Mouse (Mus musculus): ENCODE measurements around the gene Clcc1. TPM values are rescaled to one million over a fixed set of nuclear protein-coding genes. Genes with fewer than 3 reads are reported as not detected.

The Clcc1 gene
- polyA plus RNA-seq, 1 experiment from 2014 or later: 98.2 TPM

DNA sequence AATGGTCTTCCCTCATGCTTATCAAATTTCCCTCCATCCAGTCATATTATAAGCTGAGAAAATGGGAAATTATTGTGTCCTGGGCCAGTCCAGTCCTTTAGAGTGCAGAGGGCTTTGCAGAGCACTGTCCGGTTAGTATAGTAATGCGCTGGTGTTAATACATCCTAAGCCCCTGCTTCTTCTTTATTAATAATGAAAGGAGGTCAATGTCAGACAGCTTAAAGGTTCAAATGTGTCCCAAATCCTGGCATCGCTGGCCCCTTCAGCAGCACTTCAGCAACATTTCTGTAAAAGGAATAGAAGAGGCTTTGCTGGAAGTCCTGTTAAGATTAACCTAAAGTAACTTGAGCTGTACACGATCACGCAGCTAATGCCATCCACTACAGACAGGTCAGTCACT is 57.6 kb downstream of the Clcc1 start:
- Histone ChIP-seq H3K4me2 (no peak overlapping the region), H3K36me3 (peaks cover 6% of the 10 kb centered on the region; the same call in 1 of the 2 replicates), H3K27me3 (no peaks in the 10 kb centered on the region), H3K4me1 (peaks cover 28% of the 10 kb centered on the region), H3K4me3 (no peak overlapping the region), H3K9me3 (no peaks in the 10 kb centered on the region), H3K27ac (no peak overlapping the region), H3K9ac (no peak overlapping the region)
- 89% methylated on average over 5 of the region's 5 CpGs for WGBS
- no peak for ATAC-seq (ENCODE audit: insufficient number of reproducible peaks, low FRiP score, low TSS enrichment, low read depth)

GRCm38 (mm10) chr3:108713065-108713675 is 59.5 kb downstream of the Clcc1 start:
- ATAC-seq (ENCODE audit: insufficient number of reproducible peaks, low FRiP score, low TSS enrichment, low read depth): no peak
- H3K9ac ChIP-seq: no peak overlapping the region
- H3K36me3 ChIP-seq: no peaks in the 10 kb centered on the region
- H3K27ac ChIP-seq: 0 out of 2 replicates have a peak overlapping the region, but pooled peaks have one; percentile 22
- H3K9me3 ChIP-seq: no peaks in the 10 kb centered on the region
- WGBS: 23% methylated on average over 3 of the region's 3 CpGs
- H3K4me3 ChIP-seq: no peak overlapping the region
- peaks cover 18% of the 10 kb centered on the region for H3K4me1 ChIP-seq
- no peaks in the 10 kb centered on the region for H3K27me3 ChIP-seq
- H3K4me2 ChIP-seq: no peak overlapping the region

GRCm38 (mm10) chr3:108714837-108715236 is 61.1 kb downstream of the Clcc1 start:
- Histone ChIP-seq H3K4me3 (no peak overlapping the region), H3K27ac (no peak overlapping the region), H3K36me3 (no peaks in the 10 kb centered on the region), H3K27me3 (no peaks in the 10 kb centered on the region), H3K4me2 (no peak overlapping the region), H3K4me1 (peaks cover 17% of the 10 kb centered on the region), H3K9ac (no peak overlapping the region), H3K9me3 (no peaks in the 10 kb centered on the region)
- 96% methylated on average over 4 of the region's 4 CpGs for whole genome bisulfite sequencing
- ATAC-seq (ENCODE audit: insufficient number of reproducible peaks, low FRiP score, low TSS enrichment, low read depth): no peak

DNA sequence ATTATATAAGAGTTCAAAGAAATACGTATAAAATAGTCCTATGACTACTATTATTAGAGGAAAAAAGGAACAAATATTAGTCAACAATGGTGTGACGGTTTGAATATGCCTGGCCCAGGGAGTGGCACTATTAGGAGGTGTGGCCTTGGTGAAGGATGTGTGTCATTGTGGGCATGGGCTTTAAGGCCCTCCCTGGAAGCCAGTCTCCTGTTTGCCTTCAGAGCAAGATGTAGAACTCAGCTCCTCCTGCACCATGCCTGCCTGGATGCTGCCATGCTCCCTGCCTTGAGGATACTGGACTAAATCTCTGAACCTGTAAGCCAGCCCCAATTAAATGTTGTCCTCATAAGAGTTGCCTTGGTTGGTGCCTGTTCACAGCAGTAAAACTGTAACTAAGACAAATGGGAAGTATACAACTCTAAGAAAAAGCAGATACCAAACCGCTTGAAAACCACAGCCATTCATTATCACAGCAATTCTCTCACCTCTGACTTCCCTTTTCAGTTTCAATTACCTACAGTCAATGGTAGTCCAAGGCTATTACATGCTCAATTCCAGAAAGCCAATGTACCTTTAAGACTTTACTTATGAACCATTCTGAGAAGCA is 64.3 kb downstream of the Clcc1 start:
- Histone ChIP-seq H3K4me2 (no peak overlapping the region), H3K4me1 (peaks cover 26% of the 10 kb centered on the region), H3K9ac (no peak overlapping the region), H3K4me3 (no peak overlapping the region), H3K27me3 (no peaks in the 10 kb centered on the region), H3K27ac (no peak overlapping the region), H3K36me3 (no peaks in the 10 kb centered on the region), H3K9me3 (no peaks in the 10 kb centered on the region)
- WGBS: 70% methylated on average over 3 of the region's 3 CpGs
- ATAC-seq (ENCODE audit: insufficient number of reproducible peaks, low FRiP score, low TSS enrichment, low read depth): no peak

GRCm38 (mm10) chr3:108719357-108719756 is 65.6 kb downstream of the Clcc1 start:
- H3K27me3 ChIP-seq: no peaks in the 10 kb centered on the region
- H3K9me3 ChIP-seq: no peaks in the 10 kb centered on the region
- peaks cover 21% of the 10 kb centered on the region for H3K4me1 ChIP-seq
- ATAC-seq (ENCODE audit: insufficient number of reproducible peaks, low FRiP score, low TSS enrichment, low read depth): no peak
- H3K27ac ChIP-seq: no peak overlapping the region
- WGBS: 51% methylated on average over 2 of the region's 2 CpGs
- peak overlapping the region; percentile 66 for H3K4me3 ChIP-seq
- no peaks in the 10 kb centered on the region for H3K36me3 ChIP-seq
- no peak overlapping the region for H3K9ac ChIP-seq
- H3K4me2 ChIP-seq: peak overlapping the region; percentile 50

GRCm38 (mm10) chr3:108719761-108720160 is 66.0 kb downstream of the Clcc1 start:
- 0 out of 2 replicates have a peak overlapping the region, but pooled peaks have one; percentile 38 for H3K27ac ChIP-seq
- H3K36me3 ChIP-seq: no peaks in the 10 kb centered on the region
- 54% methylated on average over 3 of the region's 3 CpGs for WGBS
- no peak overlapping the region for H3K9ac ChIP-seq
- ATAC-seq (ENCODE audit: insufficient number of reproducible peaks, low FRiP score, low TSS enrichment, low read depth): no peak
- no peaks in the 10 kb centered on the region for H3K9me3 ChIP-seq
- H3K27me3 ChIP-seq: no peaks in the 10 kb centered on the region
- peak overlapping the region; percentile 66 for H3K4me3 ChIP-seq
- peaks cover 21% of the 10 kb centered on the region for H3K4me1 ChIP-seq
- H3K4me2 ChIP-seq: peak overlapping the region; percentile 50

GRCm38 (mm10) chr3:108721076-108721991 is 67.6 kb downstream of the Clcc1 start:
- ATAC-seq (ENCODE audit: insufficient number of reproducible peaks, low FRiP score, low TSS enrichment, low read depth): peak; percentile 2; the same call in 1 of the 2 replicates
- Histone ChIP-seq H3K9ac (peak overlapping the region; percentile 61), H3K4me3 (peak overlapping the region; percentile 66), H3K4me2 (peak overlapping the region; percentile 50), H3K27me3 (no peaks in the 10 kb centered on the region), H3K4me1 (peaks cover 21% of the 10 kb centered on the region), H3K27ac (peak overlapping the region; percentile 97), H3K9me3 (no peaks in the 10 kb centered on the region), H3K36me3 (no peaks in the 10 kb centered on the region)
- WGBS: under 1% methylated on average over 44 of the region's 44 CpGs

GRCm38 (mm10) chr3:108722036-108722872 is 68.5 kb downstream of the Clcc1 start, which contains the start of gene Gpsm2:
Gpsm2 (minus strand) TSS chr3:108722309.
- ATAC-seq (ENCODE audit: insufficient number of reproducible peaks, low FRiP score, low TSS enrichment, low read depth): peak; percentile 97
- H3K4me2 ChIP-seq: peak within 1 kb of the TSS; percentile 50
- no peaks in the 10 kb centered on the region for H3K36me3 ChIP-seq
- no peaks in the 10 kb centered on the region for H3K9me3 ChIP-seq
- no peaks in the 10 kb centered on the region for H3K27me3 ChIP-seq
- 1% methylated on average over 48 of the region's 53 CpGs for WGBS
- peak within 1 kb of the TSS; percentile 97 for H3K27ac ChIP-seq
- peaks cover 21% of the 10 kb centered on the region for H3K4me1 ChIP-seq
- peak within 1 kb of the TSS; percentile 61 for H3K9ac ChIP-seq
- peak within 1 kb of the TSS; percentile 66 for H3K4me3 ChIP-seq

- H3K4me2 ChIP-seq: no peak overlapping the region
- WGBS: 86% methylated on average over 7 of the region's 7 CpGs
- H3K9me3 ChIP-seq: no peaks in the 10 kb centered on the region
- H3K27ac ChIP-seq: no peak overlapping the region
- H3K9ac ChIP-seq: no peak overlapping the region
- no peaks in the 10 kb centered on the region for H3K36me3 ChIP-seq
- no peak for ATAC-seq (ENCODE audit: insufficient number of reproducible peaks, low FRiP score, low TSS enrichment, low read depth)
- H3K27me3 ChIP-seq: no peaks in the 10 kb centered on the region
- peaks cover 9% of the 10 kb centered on the region; the same call in 1 of the 2 replicates for H3K4me1 ChIP-seq
- no peak overlapping the region for H3K4me3 ChIP-seq
Observed at GRCm38 (mm10) chr3:108726413-108726812, 72.7 kb downstream of the Clcc1 start.

DNA sequence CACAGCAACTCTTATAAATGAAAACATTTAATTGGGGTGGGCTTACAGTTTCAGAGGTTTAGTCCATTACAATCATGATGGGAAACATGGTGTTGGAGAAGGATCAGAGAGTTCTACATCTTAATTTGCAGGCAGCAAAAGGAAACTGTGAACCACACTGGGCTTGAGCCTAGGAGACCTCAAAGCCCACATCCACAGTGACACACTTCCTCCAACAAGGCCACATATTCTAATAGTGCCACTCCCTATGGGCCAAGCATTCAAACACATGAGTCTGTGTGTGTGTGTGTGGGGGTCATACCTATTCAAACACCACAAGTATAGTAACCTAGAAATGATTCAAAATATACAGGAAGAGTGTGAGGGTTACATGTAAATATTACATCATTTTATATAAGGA is 73.6 kb downstream of the Clcc1 start:
- H3K4me1 ChIP-seq: peaks cover 9% of the 10 kb centered on the region; the same call in 1 of the 2 replicates
- no peaks in the 10 kb centered on the region for H3K27me3 ChIP-seq
- no peak for ATAC-seq (ENCODE audit: insufficient number of reproducible peaks, low FRiP score, low TSS enrichment, low read depth)
- no peak overlapping the region for H3K27ac ChIP-seq
- H3K4me3 ChIP-seq: no peak overlapping the region
- H3K9me3 ChIP-seq: no peaks in the 10 kb centered on the region
- H3K9ac ChIP-seq: no peak overlapping the region
- H3K4me2 ChIP-seq: no peak overlapping the region
- no peaks in the 10 kb centered on the region for H3K36me3 ChIP-seq

DNA sequence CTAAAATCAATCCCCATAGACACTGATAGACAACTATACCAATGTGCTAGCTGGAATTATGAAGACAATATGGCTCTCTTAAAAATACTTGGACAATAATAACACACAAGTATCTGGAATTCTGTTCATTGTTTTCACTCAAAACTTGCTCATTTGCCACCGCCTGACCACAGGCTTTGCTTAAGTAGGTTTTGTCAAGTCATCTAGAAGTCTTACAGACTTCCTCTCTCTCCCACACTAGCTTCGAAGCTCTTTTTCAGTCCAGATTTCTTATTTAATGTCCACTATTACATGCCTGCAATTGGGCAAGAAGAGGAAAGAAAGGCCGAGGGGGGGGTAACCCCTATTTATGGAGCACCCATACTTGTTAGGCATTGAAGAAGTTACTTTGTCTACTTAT is 74.1 kb downstream of the Clcc1 start:
- no peaks in the 10 kb centered on the region for H3K36me3 ChIP-seq
- H3K27ac ChIP-seq: no peak overlapping the region
- H3K4me3 ChIP-seq: no peak overlapping the region
- H3K4me1 ChIP-seq: peaks cover 6% of the 10 kb centered on the region; the same call in 1 of the 2 replicates
- H3K9ac ChIP-seq: no peak overlapping the region
- H3K9me3 ChIP-seq: no peaks in the 10 kb centered on the region
- no peak for ATAC-seq (ENCODE audit: insufficient number of reproducible peaks, low FRiP score, low TSS enrichment, low read depth)
- WGBS: 86% methylated on average over 3 of the region's 3 CpGs
- no peaks in the 10 kb centered on the region for H3K27me3 ChIP-seq
- H3K4me2 ChIP-seq: no peak overlapping the region
